Mouse (Mus musculus): ENCODE data around the gene E030030I06Rik. TPM values are rescaled to one million over a fixed set of nuclear protein-coding genes. Genes with fewer than 3 reads are reported as not detected.
A peak's percentile ranks its signal among the peaks of the same experiment; 100 is the strongest.
"Not testable (repeated sequence)": the region's sequence is repeated elsewhere in the genome, so short reads cannot be mapped to it uniquely, and the experiment has no call there.

E030030I06Rik gene
- total RNA-seq, 2 experiments from 2014 or later = 0.92 TPM; not detected in 1

- intact Hi-C loops (cut with DNase I) = loop anchor here (5.0 kb wide), 1 partner anchor 1193 kb away; no protein-coding TSS in a partner anchor
- DNase-seq (ENCODE audit: low spot score in 2 of 2) = not testable (repeated sequence)
Measured at GRCm38 (mm10) chr10:22154127-22154526, 5.1 kb upstream of the E030030I06Rik start.

- DNase-seq (ENCODE audit: low spot score in 2 of 2) = not testable (repeated sequence)
- intact Hi-C loops (cut with DNase I) = loop anchor here (2.0 to 5.0 kb wide), 2 partner anchors 664 to 1194 kb away; no protein-coding TSS in a partner anchor
Measured at GRCm38 (mm10) chr10:22153147-22153690, 4.1 kb upstream of the E030030I06Rik start.

- DNase-seq (ENCODE audit: low spot score in 2 of 2) = not testable (repeated sequence)
- intact Hi-C loops (cut with DNase I) = loop anchor here (2.0 to 5.0 kb wide), 2 partner anchors 665 to 1195 kb away; no protein-coding TSS in a partner anchor
Measured at GRCm38 (mm10) chr10:22151863-22152640, 3.0 kb upstream of the E030030I06Rik start.

GRCm38 (mm10) chr10:22151056-22151862 lies 2.2 kb upstream of the E030030I06Rik start:
- intact Hi-C loops (cut with DNase I) = loop anchor here (5.0 kb wide), 1 partner anchor 1196 kb away; no protein-coding TSS in a partner anchor

GRCm38 (mm10) chr10:22150593-22150992 lies 1.5 kb upstream of the E030030I06Rik start:
- intact Hi-C loops (cut with DNase I) = loop anchor here (5.0 kb wide), 1 partner anchor 1197 kb away; no protein-coding TSS in a partner anchor
- DNase-seq (ENCODE audit: low spot score in 2 of 2) = no peak

More at GRCm38 (mm10) chr10:22151056-22151862, 2.2 kb upstream of the E030030I06Rik start:
- not testable (repeated sequence) for DNase-seq (ENCODE audit: low spot score in 2 of 2)

GRCm38 (mm10) chr10:22149691-22150465 lies 808 bp upstream of the E030030I06Rik start:
- no peak for DNase-seq (ENCODE audit: low spot score in 2 of 2)
- intact Hi-C loops (cut with DNase I) = loop anchor here (5.0 kb wide), 1 partner anchor 1197 kb away; no protein-coding TSS in a partner anchor

- peak in 1 of 2 experiments; percentile 33 for DNase-seq (ENCODE audit: low spot score in 2 of 2)
Measured at GRCm38 (mm10) chr10:22148441-22149072, 513 bp downstream of the E030030I06Rik start.

GRCm38 (mm10) chr10:22142926-22143325 lies 6.1 kb downstream of the E030030I06Rik start:
- intact Hi-C loops (cut with DNase I) = no loop called here
- no peak for DNase-seq (ENCODE audit: low spot score in 2 of 2)

More at GRCm38 (mm10) chr10:22148441-22149072, 513 bp downstream of the E030030I06Rik start:
- intact Hi-C loops (cut with DNase I) = no loop called here

GRCm38 (mm10) chr10:22142194-22142593 lies 6.9 kb downstream of the E030030I06Rik start:
- DNase-seq (ENCODE audit: low spot score in 2 of 2); intact Hi-C loops (cut with DNase I): not testable (repeated sequence)

- intact Hi-C loops (cut with DNase I) = no loop called here
- peak in 1 of 2 experiments; percentile 72 for DNase-seq (ENCODE audit: low spot score in 2 of 2)
Measured at GRCm38 (mm10) chr10:22140665-22141280, 8.3 kb downstream of the E030030I06Rik start.

- no peak for DNase-seq (ENCODE audit: low spot score in 2 of 2)
- intact Hi-C loops (cut with DNase I) = no loop called here
Measured at GRCm38 (mm10) chr10:22074531-22074930, 74.5 kb downstream of the E030030I06Rik start.

GRCm38 (mm10) chr10:22072739-22073138 lies 76.3 kb downstream of the E030030I06Rik start:
- intact Hi-C loops (cut with DNase I) = no loop called here
- no peak for DNase-seq (ENCODE audit: low spot score in 2 of 2)

GRCm38 (mm10) chr10:22070576-22070975 lies 78.5 kb downstream of the E030030I06Rik start:
- intact Hi-C loops (cut with DNase I) = no loop called here
- DNase-seq (ENCODE audit: low spot score in 2 of 2) = no peak

GRCm38 (mm10) chr10:22070168-22070567 lies 78.9 kb downstream of the E030030I06Rik start:
- no peak for DNase-seq (ENCODE audit: low spot score in 2 of 2)
- intact Hi-C loops (cut with DNase I) = no loop called here

- intact Hi-C loops (cut with DNase I); DNase-seq (ENCODE audit: low spot score in 2 of 2): not testable (repeated sequence)
Measured at GRCm38 (mm10) chr10:22067979-22068378, 81.1 kb downstream of the E030030I06Rik start, which contains the start of gene 4930444G20Rik. 4930444G20Rik (minus strand) TSS chr10:22068079.

Data from left cerebral cortex, postnatal 25 days (tissue).